Mouse (Mus musculus) lung, postnatal 0 days (tissue): ENCODE data around the gene Snrnp48.

Experiments used
- CTCF ChIP-seq: IDR thresholded peaks from 2 replicates; pipeline ENCODE4 v1.5.1; 2016; ENCODE audit warnings: antibody characterized with exemption, mild to moderate bottlenecking
- EP300 ChIP-seq: IDR thresholded peaks from 2 replicates; pipeline ENCODE4 v1.6.1; 2016; ENCODE audit warnings: antibody characterized with exemption, mild to moderate bottlenecking, control low read depth

DNA sequence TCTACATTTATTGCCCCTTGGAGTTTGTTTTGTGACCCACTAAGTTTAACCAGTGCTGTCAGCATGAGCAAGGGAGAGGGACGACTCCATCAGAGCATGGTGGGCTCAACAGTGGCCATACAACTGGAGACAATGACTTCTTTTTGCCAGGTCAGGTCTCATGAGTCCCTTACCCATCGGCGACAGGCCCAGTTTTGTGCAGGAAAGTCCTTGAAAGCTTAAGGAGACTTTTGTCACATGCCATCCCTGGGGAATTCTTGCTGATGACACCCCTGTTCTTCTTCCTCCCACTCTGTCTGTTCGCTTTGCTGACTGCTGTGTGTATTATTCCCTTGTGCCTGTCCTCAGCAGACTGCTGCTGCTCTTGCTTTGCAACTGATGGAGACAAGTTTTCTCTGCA lies 27.7 kb downstream of the Snrnp48 start:
- TF ChIP-seq CTCF = no peak
- no peak for TF ChIP-seq EP300
